Mouse (Mus musculus) hindbrain, embryonic 13.5 days (tissue): ENCODE measurements at regions not wholly inside any gene's neighbourhood (a gene's known extent, or its start where the extent isn't known, plus 50 kb on each side); places are given as distances from the start of the nearest gene placed in this dataset.

Source experiments
- ATAC-seq: fragments of 200-750 bp; cut with Nextera tagmentation; 2 replicates; pipeline ENCODE4 v1.8.0; 2017; ENCODE audit warnings: moderate TSS enrichment; ENCODE audit not compliant: low FRiP score
- H3K27ac ChIP-seq: fragments of 300-500 bp; sonication (generic); 2 replicates; pipeline ENCODE4 v1.5.1; 2015; ENCODE audit warnings: inconsistent platforms, mild to moderate bottlenecking, moderate library complexity
- H3K27me3 ChIP-seq: fragments of 300-500 bp; sonication (generic); 2 replicates; pipeline ENCODE4 v1.6.1; 2015; ENCODE audit warnings: mild to moderate bottlenecking, inconsistent platforms
- H3K36me3 ChIP-seq: fragments of 300-500 bp; sonication (generic); 2 replicates; pipeline ENCODE4 v1.6.1; 2015; ENCODE audit warnings: mild to moderate bottlenecking, inconsistent platforms
- H3K4me1 ChIP-seq: fragments of 300-500 bp; sonication (generic); replicated peaks from 2 replicates; pipeline ENCODE4 v1.6.1; 2015; ENCODE audit warnings: inconsistent platforms
- H3K4me2 ChIP-seq: fragments of 300-500 bp; sonication (generic); 2 replicates; pipeline ENCODE4 v1.6.1; 2015; ENCODE audit warnings: inconsistent platforms, mild to moderate bottlenecking, moderate library complexity
- H3K4me3 ChIP-seq: fragments of 300-500 bp; sonication (generic); 2 replicates; pipeline ENCODE4 v1.5.1; 2015; ENCODE audit warnings: mild to moderate bottlenecking, inconsistent platforms
- H3K9ac ChIP-seq: fragments of 300-500 bp; sonication (generic); 2 replicates; pipeline ENCODE4 v1.6.1; 2015; ENCODE audit warnings: mild to moderate bottlenecking, inconsistent platforms
- H3K9me3 ChIP-seq: fragments of 300-500 bp; sonication (generic); 2 replicates; pipeline ENCODE4 v1.6.1; 2016; ENCODE audit warnings: inconsistent platforms
- WGBS: fragments of 180-500 bp; shearing (Covaris S2); methylation state at CpG from one replicate; pipeline ENCODE4 v1.1.7; 2015; 5-methylcytosine and 5-hydroxymethylcytosine counted together

- Histone ChIP-seq H3K27me3 (peaks cover 7% of the 10 kb centered on the region), H3K4me2 (no peak overlapping the region), H3K4me1 (peaks cover 13% of the 10 kb centered on the region), H3K27ac (no peak overlapping the region), H3K36me3 (no peaks in the 10 kb centered on the region), H3K9me3 (no peaks in the 10 kb centered on the region), H3K9ac (no peak overlapping the region), H3K4me3 (no peak overlapping the region)
- WGBS: 78% methylated on average over 8 of the region's 8 CpGs
- no peak for ATAC-seq
These were observed 203.8 kb upstream of the Tle4 start for GRCm38 (mm10) chr19:14801669-14802068.

GRCm38 (mm10) chr19:14799002-14799401 is 201.2 kb upstream of the Tle4 start:
- no peak overlapping the region for H3K27ac ChIP-seq
- peaks cover 13% of the 10 kb centered on the region for H3K4me1 ChIP-seq
- 86% methylated on average over 6 of the region's 6 CpGs for WGBS
- peaks cover 4% of the 10 kb centered on the region; the same call in 1 of the 2 replicates for H3K27me3 ChIP-seq
- no peak for ATAC-seq
- no peaks in the 10 kb centered on the region for H3K36me3 ChIP-seq
- no peak overlapping the region for H3K4me2 ChIP-seq
- no peak overlapping the region for H3K4me3 ChIP-seq
- H3K9me3 ChIP-seq: no peaks in the 10 kb centered on the region
- no peak overlapping the region for H3K9ac ChIP-seq

GRCm38 (mm10) chr19:14798417-14798816 is 200.6 kb upstream of the Tle4 start:
- Histone ChIP-seq H3K4me3 (no peak overlapping the region), H3K9me3 (no peaks in the 10 kb centered on the region), H3K36me3 (no peaks in the 10 kb centered on the region), H3K4me1 (peaks cover 12% of the 10 kb centered on the region), H3K9ac (no peak overlapping the region), H3K4me2 (no peak overlapping the region), H3K27me3 (peaks cover 7% of the 10 kb centered on the region; the same call in 1 of the 2 replicates), H3K27ac (no peak overlapping the region)
- 68% methylated on average over 7 of the region's 7 CpGs for WGBS
- ATAC-seq: no peak

GRCm38 (mm10) chr19:14795910-14796309 is 198.1 kb upstream of the Tle4 start:
- H3K27ac ChIP-seq: no peak overlapping the region
- no peak for ATAC-seq
- no peaks in the 10 kb centered on the region for H3K9me3 ChIP-seq
- no peaks in the 10 kb centered on the region for H3K36me3 ChIP-seq
- H3K27me3 ChIP-seq: peaks cover 15% of the 10 kb centered on the region
- 0 out of 2 replicates have a peak, but pooled peaks cover 5% of the 10 kb centered on the region for H3K4me1 ChIP-seq
- no peak overlapping the region for H3K9ac ChIP-seq
- no peak overlapping the region for H3K4me2 ChIP-seq
- H3K4me3 ChIP-seq: no peak overlapping the region
- 91% methylated on average over 5 of the region's 5 CpGs for WGBS

GRCm38 (mm10) chr19:14789992-14790391 is 192.1 kb upstream of the Tle4 start:
- H3K36me3 ChIP-seq: no peaks in the 10 kb centered on the region
- no peak overlapping the region for H3K4me2 ChIP-seq
- 100% methylated on average over 1 of the region's 1 CpGs for WGBS
- peaks cover 18% of the 10 kb centered on the region; the same call in 1 of the 2 replicates for H3K27me3 ChIP-seq
- H3K4me3 ChIP-seq: no peak overlapping the region
- H3K27ac ChIP-seq: no peak overlapping the region
- no peak for ATAC-seq
- H3K4me1 ChIP-seq: no peaks in the 10 kb centered on the region
- no peaks in the 10 kb centered on the region for H3K9me3 ChIP-seq
- no peak overlapping the region for H3K9ac ChIP-seq

GRCm38 (mm10) chr19:14788630-14789029 is 190.8 kb upstream of the Tle4 start:
- Histone ChIP-seq H3K4me2 (no peak overlapping the region), H3K27ac (no peak overlapping the region), H3K27me3 (peaks cover 17% of the 10 kb centered on the region; the same call in 1 of the 2 replicates), H3K36me3 (no peaks in the 10 kb centered on the region), H3K4me3 (no peak overlapping the region), H3K4me1 (no peaks in the 10 kb centered on the region), H3K9me3 (no peaks in the 10 kb centered on the region), H3K9ac (no peak overlapping the region)
- WGBS: 87% methylated on average over 4 of the region's 4 CpGs
- no peak for ATAC-seq

- Histone ChIP-seq H3K36me3 (no peaks in the 10 kb centered on the region), H3K9me3 (no peaks in the 10 kb centered on the region), H3K27ac (no peak overlapping the region), H3K27me3 (0 out of 2 replicates have a peak, but pooled peaks cover 7% of the 10 kb centered on the region), H3K9ac (no peak overlapping the region), H3K4me1 (no peaks in the 10 kb centered on the region), H3K4me2 (no peak overlapping the region), H3K4me3 (no peak overlapping the region)
- ATAC-seq: no peak
- WGBS: 84% methylated on average over 8 of the region's 8 CpGs
These were observed 189.0 kb upstream of the Tle4 start for GRCm38 (mm10) chr19:14786868-14787267.

GRCm38 (mm10) chr19:14785661-14786060 is 187.8 kb upstream of the Tle4 start:
- WGBS: 56% methylated on average over 3 of the region's 3 CpGs
- H3K36me3 ChIP-seq: no peaks in the 10 kb centered on the region
- no peaks in the 10 kb centered on the region for H3K9me3 ChIP-seq
- H3K27me3 ChIP-seq: 0 out of 2 replicates have a peak, but pooled peaks cover 7% of the 10 kb centered on the region
- no peak overlapping the region for H3K9ac ChIP-seq
- H3K4me1 ChIP-seq: no peaks in the 10 kb centered on the region
- H3K27ac ChIP-seq: no peak overlapping the region
- H3K4me3 ChIP-seq: no peak overlapping the region
- ATAC-seq: no peak
- H3K4me2 ChIP-seq: no peak overlapping the region

GRCm38 (mm10) chr19:14777709-14778108 is 179.9 kb upstream of the Tle4 start:
- Histone ChIP-seq H3K4me3 (no peak overlapping the region; the same call in 1 of the 2 replicates), H3K27ac (peak overlapping the region; percentile 76), H3K9me3 (no peaks in the 10 kb centered on the region), H3K36me3 (no peaks in the 10 kb centered on the region), H3K27me3 (no peaks in the 10 kb centered on the region), H3K4me2 (peak overlapping the region; percentile 50), H3K9ac (no peak overlapping the region), H3K4me1 (peaks cover 14% of the 10 kb centered on the region)
- 24% methylated on average over 7 of the region's 7 CpGs for WGBS
- peak; percentile 54; the same call in 1 of the 2 replicates for ATAC-seq

- WGBS: 3% methylated on average over 10 of the region's 10 CpGs
- Histone ChIP-seq H3K4me1 (peaks cover 14% of the 10 kb centered on the region), H3K9ac (no peak overlapping the region), H3K4me2 (peak overlapping the region; percentile 50), H3K27ac (no peak overlapping the region), H3K36me3 (no peaks in the 10 kb centered on the region), H3K4me3 (peak overlapping the region; percentile 15), H3K9me3 (no peaks in the 10 kb centered on the region), H3K27me3 (peaks cover 1% of the 10 kb centered on the region; the same call in 1 of the 2 replicates)
- peak; percentile 89 for ATAC-seq
These were observed 179.3 kb upstream of the Tle4 start for GRCm38 (mm10) chr19:14777198-14777597.

- Histone ChIP-seq H3K4me2 (peak overlapping the region; percentile 50), H3K36me3 (no peaks in the 10 kb centered on the region), H3K9me3 (no peaks in the 10 kb centered on the region), H3K27me3 (peaks cover 3% of the 10 kb centered on the region; the same call in 1 of the 2 replicates), H3K4me1 (peaks cover 14% of the 10 kb centered on the region), H3K27ac (no peak overlapping the region), H3K4me3 (no peak overlapping the region), H3K9ac (no peak overlapping the region)
- 0 out of 2 replicates have a peak, but pooled peaks have one; percentile 65 for ATAC-seq
- WGBS: 27% methylated on average over 5 of the region's 5 CpGs
These were observed 178.9 kb upstream of the Tle4 start for GRCm38 (mm10) chr19:14776791-14777190.

- no peak overlapping the region for H3K9ac ChIP-seq
- 0 out of 2 replicates have a peak, but pooled peaks cover 5% of the 10 kb centered on the region for H3K9me3 ChIP-seq
- H3K27ac ChIP-seq: no peak overlapping the region
- H3K4me1 ChIP-seq: peaks cover 13% of the 10 kb centered on the region
- H3K36me3 ChIP-seq: no peaks in the 10 kb centered on the region
- no peak overlapping the region for H3K4me2 ChIP-seq
- 70% methylated on average over 2 of the region's 2 CpGs for WGBS
- peaks cover 3% of the 10 kb centered on the region; the same call in 1 of the 2 replicates for H3K27me3 ChIP-seq
- no peak for ATAC-seq
- H3K4me3 ChIP-seq: no peak overlapping the region
These were observed 174.9 kb upstream of the Tle4 start for GRCm38 (mm10) chr19:14772794-14773193.

- Histone ChIP-seq H3K27ac (no peak overlapping the region), H3K9ac (no peak overlapping the region), H3K36me3 (no peaks in the 10 kb centered on the region), H3K4me1 (no peaks in the 10 kb centered on the region), H3K4me3 (no peak overlapping the region), H3K9me3 (no peaks in the 10 kb centered on the region), H3K4me2 (no peak overlapping the region), H3K27me3 (no peaks in the 10 kb centered on the region)
- ATAC-seq: no peak
These were observed 154.8 kb upstream of the Tle4 start for GRCm38 (mm10) chr19:14752646-14753045.
